Mouse (Mus musculus) Patski (cell line): Measurements from ENCODE around the gene Ankrd44. TPM values are rescaled to one million over a fixed set of nuclear protein-coding genes. Genes with fewer than 3 reads are reported as not detected.

Experiments
- ATAC-seq: fragments of 100-300 bp; one replicate; pipeline ENCODE4 v1.8.0; 2021
- CTCF ChIA-PET: fragments of 350-600 bp; sonication (Branson Sonifier 250); formaldehyde crosslinking; loops from one replicate; lab custom pipeline; 2022; ENCODE audit warnings: inconsistent platforms; lab: Charles Lee
- POLR2A ChIA-PET: fragments of 350-600 bp; sonication (Branson Sonifier 250); formaldehyde crosslinking; loops from one replicate; lab custom pipeline; 2022; ENCODE audit warnings: antibody characterized with exemption, inconsistent platforms; lab: Charles Lee
- DNase-seq: peaks from one replicate; pipeline ENCODE4 v3.0.0-alpha.2; 2011; ENCODE audit warnings: low read depth, low spot score
- H3K27me3 ChIP-seq: fragments of 371-371 bp; one replicate; pipeline ENCODE4 v1.5.1; 2021
- CTCF ChIP-seq: fragments of 100-300 bp; IDR thresholded peaks from one replicate; pipeline ENCODE4 v1.5.1; 2021
- in situ Hi-C: fragments of 300-500 bp; cut with MboI; formaldehyde crosslinking; loops from 3 replicates; pipeline ENCODE4 v1.11.1; 2018; ENCODE audit warnings: low pct_unique_long_range_greater_than_20kb, mixed read lengths
- polyA plus RNA-seq: library from polyadenylated mRNA; unstranded; gene quantifications from one replicate; pipeline ENCODE4 v1.2.3, GENCODE M21; 2021

Ankrd44 gene
- polyA plus RNA-seq, 1 experiment from 2014 or later, result 31.2 TPM

DNA sequence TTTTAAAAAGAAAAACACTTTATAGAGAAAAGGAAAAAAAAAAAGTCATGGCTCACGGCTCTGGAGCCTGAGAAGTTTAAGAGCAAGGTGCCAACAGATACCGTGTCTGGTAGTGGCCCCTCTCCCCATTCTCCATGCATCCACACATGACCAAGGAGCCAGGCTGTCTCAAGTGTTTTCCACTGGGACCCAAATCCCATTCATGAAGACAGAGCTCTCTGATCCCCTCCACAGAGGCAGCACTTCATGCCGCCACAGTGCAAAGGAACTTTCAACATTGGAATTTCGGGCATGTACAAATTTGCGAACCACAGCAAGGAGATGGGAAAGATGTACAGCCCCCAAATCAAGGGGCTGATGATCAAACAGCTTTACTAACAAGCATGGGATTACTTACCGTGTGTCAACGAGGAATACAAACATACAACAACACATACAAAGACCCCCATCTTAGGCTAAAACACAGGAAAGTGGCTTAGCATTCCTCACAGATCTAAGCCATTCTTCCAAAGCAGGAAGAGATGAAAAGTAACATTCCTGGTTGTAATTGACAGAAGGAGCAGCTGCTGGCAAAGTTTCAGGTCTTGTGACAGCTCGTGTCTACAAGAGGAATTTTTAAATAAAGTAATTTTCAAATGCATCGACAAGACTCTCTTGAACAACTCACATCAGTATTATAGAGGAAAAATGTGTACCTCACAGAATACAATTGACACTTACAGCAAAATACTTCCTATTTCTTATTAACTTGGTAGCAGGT, 53.1 kb downstream of the Ankrd44 start:
- ChIA-PET CTCF (interaction anchor here (0.7 to 1.5 kb wide), 3 partner anchors 16 to 42 kb away, joined by 3 to 4 read pairs (median 3); no protein-coding TSS in a partner anchor), POLR2A (no interaction called here)
- ATAC-seq, result peak; percentile 35
- TF ChIP-seq CTCF, result no peak
- H3K27me3 ChIP-seq, result no peaks in the 10 kb centered on the region
- in situ Hi-C loops, result no loop called here
- DNase-seq, result no peak

DNA sequence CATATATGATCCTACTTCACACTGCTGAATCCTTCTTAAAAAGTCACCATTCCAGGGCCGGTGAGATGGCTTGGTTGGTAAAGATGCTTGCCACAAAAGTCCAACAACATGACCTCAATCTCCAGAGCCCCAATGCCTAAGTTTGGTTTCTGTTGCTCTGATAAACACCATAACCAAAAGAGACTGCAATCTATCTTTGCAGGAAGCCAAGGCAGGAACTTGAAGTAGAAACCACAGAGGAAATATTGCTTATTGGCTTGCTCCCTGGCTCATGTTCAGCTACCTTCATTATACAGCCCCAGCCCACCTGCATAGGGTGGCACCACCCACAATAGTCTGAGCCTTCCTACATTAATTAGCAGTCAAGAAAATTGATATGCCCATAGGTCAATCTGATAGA, 54.9 kb downstream of the Ankrd44 start:
- TF ChIP-seq CTCF, result no peak
- CTCF ChIA-PET, result interaction anchor here (0.8 kb wide), 1 partner anchor 41 kb away, joined by 3 read pairs; no protein-coding TSS in a partner anchor

DNA sequence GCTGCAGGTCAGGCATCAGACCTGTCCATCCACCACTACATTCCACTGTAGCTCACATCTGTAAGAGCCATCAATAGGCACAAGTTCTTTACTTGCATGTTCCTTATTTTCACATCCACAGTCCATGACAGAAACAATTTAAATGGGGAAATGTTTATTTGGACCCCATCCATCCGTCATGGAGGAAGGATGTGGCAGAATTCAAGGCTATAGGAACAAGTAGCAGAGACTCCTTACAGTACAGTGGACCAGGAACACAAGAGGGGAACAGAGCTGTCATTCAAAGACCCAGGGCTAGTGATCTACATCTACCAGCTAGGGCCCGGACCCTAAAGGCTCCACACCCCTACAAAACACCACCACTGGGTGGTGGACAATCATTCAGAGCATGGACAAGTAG, 55.6 kb downstream of the Ankrd44 start:
- H3K27me3 ChIP-seq, result no peaks in the 10 kb centered on the region
- ATAC-seq, result no peak
- POLR2A ChIA-PET, result interaction anchor here (1.1 kb wide), 1 partner anchor 11 kb away, joined by 4 read pairs; no protein-coding TSS in a partner anchor
- no peak for TF ChIP-seq CTCF
- no peak for DNase-seq
- in situ Hi-C loops, result no loop called here
- CTCF ChIA-PET, result interaction anchor here (0.9 kb wide), 1 partner anchor 52 kb away, joined by 3 read pairs; no protein-coding TSS in a partner anchor

More for the DNA sequence above, 54.9 kb downstream of the Ankrd44 start:
- POLR2A ChIA-PET, result interaction anchor here (1.1 kb wide), 1 partner anchor 12 kb away, joined by 4 read pairs; no protein-coding TSS in a partner anchor
- no peak for DNase-seq
- in situ Hi-C loops, result no loop called here
- no peak for ATAC-seq
- H3K27me3 ChIP-seq, result no peaks in the 10 kb centered on the region

DNA sequence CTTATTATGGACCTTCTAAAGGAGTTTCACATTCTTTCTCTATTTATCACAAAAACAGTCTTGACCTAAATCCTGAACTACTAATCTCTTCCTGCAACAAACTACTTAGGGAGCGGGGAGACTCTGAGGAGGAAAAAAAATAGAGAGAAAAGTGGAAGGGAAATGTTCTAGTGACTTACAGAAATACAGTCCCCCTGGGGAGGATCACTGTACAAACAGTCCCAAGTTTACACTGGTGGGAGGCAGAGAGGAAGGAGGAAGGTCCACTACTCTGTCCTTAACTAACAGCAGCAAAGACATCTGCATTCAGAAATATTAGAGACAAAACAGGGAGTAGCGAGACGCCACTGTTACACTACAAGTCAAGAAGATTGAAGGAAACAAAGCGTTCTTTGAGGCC, 59.0 kb downstream of the Ankrd44 start:
- ChIA-PET POLR2A (interaction anchor here (1.4 kb wide), 1 partner anchor 8 kb away, joined by 4 read pairs; no protein-coding TSS in a partner anchor), CTCF (interaction anchor here (2.2 kb wide), 1 partner anchor 10 kb away, joined by 10 read pairs; no protein-coding TSS in a partner anchor)
- DNase-seq (no peak), ATAC-seq (no peak)
- TF ChIP-seq CTCF, result no peak
- in situ Hi-C loops, result no loop called here
- no peaks in the 10 kb centered on the region for H3K27me3 ChIP-seq

DNA sequence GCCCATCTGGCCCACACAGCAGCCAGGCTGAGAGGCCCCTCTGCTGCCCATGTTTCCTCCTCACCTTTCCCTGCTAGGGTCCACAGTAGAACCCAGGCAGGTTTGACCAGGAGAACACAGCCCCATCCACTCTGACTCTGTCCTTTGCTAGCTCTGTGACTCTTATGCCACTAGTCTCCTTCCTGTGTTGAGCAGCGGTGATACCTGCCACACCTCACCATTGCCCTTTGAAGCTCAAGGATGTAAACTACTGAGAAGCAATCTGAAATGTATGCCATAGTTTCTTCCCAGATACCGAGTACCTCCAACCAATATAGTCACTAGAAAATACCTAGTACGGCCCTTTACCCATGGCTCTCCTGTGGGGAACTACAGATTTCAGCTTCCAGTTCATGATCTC, 60.1 kb downstream of the Ankrd44 start:
- no peaks in the 10 kb centered on the region for H3K27me3 ChIP-seq
- POLR2A ChIA-PET, result interaction anchor here (1.0 kb wide), 1 partner anchor 13 kb away, joined by 4 read pairs; no protein-coding TSS in a partner anchor
- DNase-seq (no peak), ATAC-seq (no peak)
- CTCF ChIA-PET, result interaction anchor here (1.0 to 2.2 kb wide), 2 partner anchors 9 to 15 kb away, joined by 3 to 10 read pairs; no protein-coding TSS in a partner anchor
- in situ Hi-C loops, result no loop called here
- no peak for TF ChIP-seq CTCF

DNA sequence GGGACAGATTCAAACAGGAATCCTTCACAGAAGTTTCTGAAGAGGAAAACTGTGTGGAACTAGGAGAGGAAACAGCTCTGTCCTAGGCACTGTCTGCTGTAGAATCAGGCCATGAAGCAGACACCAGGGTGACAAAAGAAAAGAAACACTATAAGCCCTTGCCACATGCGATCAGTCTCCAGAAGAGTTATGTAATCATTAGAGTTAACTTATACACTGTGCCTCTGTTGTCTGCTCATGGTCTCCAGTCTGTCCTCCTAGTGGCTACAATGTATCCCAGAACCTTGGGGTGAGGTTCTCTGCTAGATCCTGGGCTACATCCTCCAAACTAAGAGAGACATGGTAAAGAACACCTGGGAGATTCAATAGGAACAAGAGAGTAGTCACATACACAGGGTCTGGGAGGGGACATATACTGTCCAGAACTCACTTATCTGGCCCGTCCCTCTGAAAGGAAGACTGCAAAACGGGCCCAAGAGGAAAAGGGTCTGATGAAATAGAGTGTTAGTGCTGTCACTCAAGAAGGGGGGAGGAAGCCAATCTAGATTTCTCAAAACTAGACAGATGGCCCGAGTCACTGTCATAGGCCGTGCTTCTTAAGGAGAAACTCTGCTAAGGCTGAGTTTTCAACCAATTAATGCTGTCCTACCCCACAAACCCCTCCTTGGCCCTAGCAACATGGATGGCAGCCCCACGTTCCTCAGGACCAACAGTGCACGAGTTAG, 61.1 kb downstream of the Ankrd44 start:
- DNase-seq, result no peak
- POLR2A ChIA-PET, result interaction anchor here (1.0 kb wide), 1 partner anchor 12 kb away, joined by 4 read pairs; no protein-coding TSS in a partner anchor

DNA sequence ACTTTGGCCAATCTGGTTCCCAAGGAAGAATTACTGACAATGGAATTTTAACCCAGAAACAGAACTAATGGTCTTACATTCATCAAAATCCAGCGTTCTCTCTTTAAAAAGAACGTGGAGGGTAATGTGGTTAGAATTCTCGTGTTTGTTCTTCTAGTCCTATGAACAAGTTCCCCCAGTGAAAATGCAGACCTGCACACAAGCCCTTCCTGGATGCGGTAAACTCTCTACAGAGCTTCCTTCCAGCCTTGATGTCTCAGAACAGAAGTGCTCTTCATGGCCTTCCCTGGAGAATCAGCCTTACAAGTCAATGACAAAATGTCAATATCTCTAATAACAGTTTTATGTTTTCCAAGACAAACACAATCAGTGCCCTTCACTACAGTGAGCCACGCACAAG, 65.8 kb downstream of the Ankrd44 start:
- H3K27me3 ChIP-seq, result no peaks in the 10 kb centered on the region
- in situ Hi-C loops, result no loop called here
- POLR2A ChIA-PET, result interaction anchor here (1.4 kb wide), 1 partner anchor 8 kb away, joined by 4 read pairs; no protein-coding TSS in a partner anchor
- TF ChIP-seq CTCF, result no peak
- DNase-seq (no peak), ATAC-seq (no peak)
- CTCF ChIA-PET, result interaction anchor here (1.3 to 1.5 kb wide), 2 partner anchors 17 to 20 kb away, joined by 4 read pairs; no protein-coding TSS in a partner anchor

More for the DNA sequence above, 61.1 kb downstream of the Ankrd44 start:
- in situ Hi-C loops, result no loop called here
- TF ChIP-seq CTCF, result no peak
- H3K27me3 ChIP-seq, result no peaks in the 10 kb centered on the region
- CTCF ChIA-PET, result interaction anchor here (1.4 kb wide), 1 partner anchor 10 kb away, joined by 3 read pairs; no protein-coding TSS in a partner anchor
- no peak for ATAC-seq

DNA sequence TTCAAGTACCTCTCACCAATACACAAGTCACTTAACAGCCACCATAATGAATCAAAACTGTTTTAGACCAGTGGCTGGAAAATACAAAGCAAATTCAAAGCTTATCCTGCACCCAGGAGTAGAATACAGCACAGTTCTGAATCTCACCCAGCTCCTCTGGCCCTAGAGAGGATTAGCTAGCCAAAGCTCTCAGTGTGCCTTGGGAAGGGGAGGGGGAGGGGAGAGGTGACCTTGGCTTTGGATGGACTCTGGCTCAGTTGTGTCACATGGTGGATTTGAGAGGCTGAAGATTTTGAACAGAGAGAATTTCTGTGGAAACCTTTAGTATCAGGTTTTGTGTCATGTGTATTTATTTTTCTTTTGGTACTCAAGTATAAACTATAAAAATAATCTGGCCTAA, 66.3 kb downstream of the Ankrd44 start:
- H3K27me3 ChIP-seq, result no peaks in the 10 kb centered on the region
- POLR2A ChIA-PET, result interaction anchor here (1.3 to 1.4 kb wide), 2 partner anchors 8 to 11 kb away, joined by 4 read pairs; no protein-coding TSS in a partner anchor
- in situ Hi-C loops, result no loop called here
- CTCF ChIA-PET, result interaction anchor here (1.3 to 1.5 kb wide), 2 partner anchors 17 to 20 kb away, joined by 4 read pairs; no protein-coding TSS in a partner anchor
- TF ChIP-seq CTCF, result no peak
- DNase-seq, result no peak
- ATAC-seq, result no peak

DNA sequence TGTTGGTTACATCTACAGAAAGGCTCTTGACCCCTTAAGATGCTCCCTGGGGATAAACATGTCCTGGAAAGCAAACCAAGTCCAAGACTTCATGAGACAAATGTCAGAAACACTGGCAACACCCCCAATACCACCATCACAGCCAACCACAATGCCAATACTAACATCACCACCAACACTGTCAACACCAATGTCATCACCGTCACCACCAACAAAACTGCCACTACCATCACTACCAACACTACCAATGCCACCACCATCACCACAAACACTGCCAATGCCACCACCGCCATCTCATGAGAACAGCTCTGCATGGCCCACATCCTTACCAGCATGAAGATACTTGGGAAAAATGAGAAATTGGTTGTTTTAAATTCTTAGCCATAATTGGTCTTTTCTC, 67.3 kb downstream of the Ankrd44 start:
- POLR2A ChIA-PET, result interaction anchor here (1.3 to 1.4 kb wide), 2 partner anchors 9 to 12 kb away, joined by 4 read pairs; no protein-coding TSS in a partner anchor
- H3K27me3 ChIP-seq, result no peaks in the 10 kb centered on the region
- no peak for TF ChIP-seq CTCF
- CTCF ChIA-PET, result interaction anchor here (1.3 to 1.5 kb wide), 2 partner anchors 16 to 21 kb away, joined by 4 read pairs; no protein-coding TSS in a partner anchor
- DNase-seq, result no peak
- no peak for ATAC-seq
- in situ Hi-C loops, result no loop called here

DNA sequence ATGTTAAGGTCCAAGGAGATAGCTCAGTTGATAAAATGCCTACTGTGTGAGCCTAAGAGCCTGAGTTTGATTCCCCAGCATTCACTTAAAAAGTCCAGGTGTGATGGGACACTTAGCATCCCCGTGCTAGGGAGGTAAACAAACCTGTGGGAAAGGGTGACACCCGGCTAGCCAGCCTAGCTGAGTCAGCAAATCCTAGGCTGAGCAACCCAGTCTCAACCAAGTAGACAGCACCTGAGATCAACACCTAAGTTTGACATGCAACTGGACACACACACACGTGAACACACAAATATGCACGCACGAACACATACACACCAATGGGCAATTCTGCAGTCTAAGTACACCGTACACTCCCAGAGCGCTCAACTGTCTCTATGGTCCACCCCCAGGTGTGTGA, 69.7 kb downstream of the Ankrd44 start:
- no peaks in the 10 kb centered on the region for H3K27me3 ChIP-seq
- in situ Hi-C loops, result no loop called here
- DNase-seq (no peak), ATAC-seq (no peak)
- TF ChIP-seq CTCF, result no peak
- ChIA-PET POLR2A (no interaction called here), CTCF (interaction anchor here (2.1 kb wide), 1 partner anchor 10 kb away, joined by 10 read pairs; no protein-coding TSS in a partner anchor)
